Mouse (Mus musculus) megakaryocyte progenitor cell, adult 5-6 weeks (primary cell): ENCODE results near the gene Atp1b4. TPM values are rescaled to one million over a fixed set of nuclear protein-coding genes. Genes with fewer than 3 reads are reported as not detected.
"Not testable (repeated sequence)": the region's sequence is repeated elsewhere in the genome, so short reads cannot be mapped to it uniquely, and the experiment has no call there.

ENCODE experiments used
- ATAC-seq: replicated peaks from 2 replicates; pipeline ENCODE4 v1.8.0; 2016; ENCODE audit warnings: mild to moderate bottlenecking, moderate TSS enrichment, inconsistent platforms; ENCODE audit not compliant: poor library complexity
- total RNA-seq, 2 experiments: library from RNA; stranded (forward) in 1 of 2; stranded (reverse) in 1 of 2; fragments of 157-497, 149-512 nt in 1 of 2; fragments of 200-1000 nt in 1 of 2; gene quantifications; 2 replicates each; pipeline versions ENCODE4 v1.2.3 to v1.2.4; 2015 to 2017

Gene Atp1b4
- not detected in 2 replicates for total RNA-seq (2015)
- not detected in 2 replicates for total RNA-seq (2017)

DNA sequence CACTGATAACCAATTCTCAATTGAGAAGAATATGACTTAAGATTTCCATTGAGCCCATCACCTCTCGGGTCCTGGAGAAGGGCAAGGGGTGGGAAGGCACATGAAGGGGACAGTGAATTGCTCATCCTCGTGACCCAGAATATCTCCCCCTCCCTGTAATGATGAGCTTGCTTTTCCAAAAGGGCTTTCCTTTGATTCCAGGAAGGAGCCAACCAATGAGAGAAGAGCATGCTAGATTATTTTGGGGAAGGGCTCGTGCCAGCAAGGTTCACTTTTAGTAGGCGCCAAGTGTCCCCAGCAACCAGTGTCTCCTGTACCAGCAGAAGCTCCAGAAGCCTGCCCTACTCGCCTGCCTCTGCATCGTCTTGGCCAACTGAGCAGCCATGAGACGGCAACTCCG lies at the start of gene Atp1b4:
Gene Atp1b4, plus strand, starts transcription at position 301 of the 400 bp plus-strand sequence.
- no peak for ATAC-seq

GRCm38 (mm10) chrX:38308597-38308996 lies 7.4 kb upstream of the Atp1b4 start:
- no peak for ATAC-seq

GRCm38 (mm10) chrX:38311054-38311453 lies 4.9 kb upstream of the Atp1b4 start:
- ATAC-seq: no peak

- ATAC-seq: no peak
Observed at GRCm38 (mm10) chrX:38312910-38313625, 2.9 kb upstream of the Atp1b4 start.

- no peak for ATAC-seq
Observed at GRCm38 (mm10) chrX:38313626-38314210, 2.3 kb upstream of the Atp1b4 start.

GRCm38 (mm10) chrX:38330695-38331406 lies 14.9 kb downstream of the Atp1b4 start:
- ATAC-seq: no peak

DNA sequence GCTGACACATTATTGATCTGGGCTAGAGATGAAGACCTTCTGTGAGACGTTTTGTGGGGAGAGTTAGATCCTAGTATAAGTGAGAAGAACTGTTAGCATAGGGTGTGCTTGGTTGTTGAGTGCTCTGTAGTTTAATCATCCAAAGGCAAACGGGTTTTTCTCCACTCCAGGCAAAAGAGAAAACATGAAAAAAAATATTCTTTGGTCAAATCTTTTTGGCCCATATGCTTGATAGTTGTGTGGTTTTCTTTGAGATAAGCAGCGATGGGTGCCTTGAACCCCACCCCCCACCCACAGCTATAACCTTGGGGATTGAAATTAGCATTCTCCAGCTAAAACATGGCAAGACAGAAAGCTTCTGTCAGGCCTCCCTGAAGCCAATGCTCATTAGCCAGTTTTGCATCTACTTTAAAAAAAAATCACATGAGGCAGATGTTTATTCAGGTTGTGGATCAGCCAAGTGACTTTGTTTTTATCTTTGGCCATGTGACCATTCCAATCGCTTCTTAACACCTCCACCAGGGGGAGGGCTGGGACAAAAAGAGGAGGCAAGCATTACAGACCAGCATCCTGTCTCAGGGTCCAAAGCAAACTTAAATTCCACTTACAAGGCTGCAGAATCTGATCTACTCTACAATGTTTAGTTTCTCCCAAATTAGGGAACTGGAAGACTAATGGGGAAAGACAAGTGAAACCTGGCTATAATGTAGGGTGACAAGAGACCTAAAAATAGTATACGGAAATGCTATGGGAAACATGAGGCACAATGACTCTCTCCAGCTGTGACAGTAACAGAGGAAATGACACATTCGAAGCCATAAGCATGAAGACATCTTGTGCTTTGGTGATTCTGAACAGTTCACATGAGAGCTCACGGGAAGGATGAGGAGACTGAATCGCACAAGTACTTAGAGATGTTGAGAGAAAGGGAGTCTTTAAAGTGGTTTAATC lies 18.6 kb downstream of the Atp1b4 start:
- ATAC-seq: peak; percentile 95

DNA sequence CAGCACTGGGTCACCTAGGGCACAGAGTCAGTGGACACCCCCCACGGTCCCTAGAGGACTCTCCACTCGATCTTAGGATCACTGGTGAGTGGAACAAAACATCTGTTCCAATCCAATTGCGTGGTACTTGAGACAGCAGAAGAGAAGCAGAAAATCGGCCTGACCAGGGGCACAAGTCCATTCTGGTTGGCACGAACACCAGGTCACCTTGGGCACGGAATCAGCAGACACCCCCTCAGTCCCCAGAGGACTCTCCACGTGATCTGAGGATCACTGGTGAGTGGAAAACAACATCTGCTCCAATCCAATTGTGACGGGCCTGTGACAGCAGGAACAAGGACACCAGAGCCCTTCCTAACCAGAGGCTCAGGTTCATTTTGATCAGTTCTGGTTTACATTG lies 46.0 kb downstream of the Atp1b4 start:
- ATAC-seq: no peak

GRCm38 (mm10) chrX:38364621-38365020 lies 48.6 kb downstream of the Atp1b4 start:
- ATAC-seq: not testable (repeated sequence)

DNA sequence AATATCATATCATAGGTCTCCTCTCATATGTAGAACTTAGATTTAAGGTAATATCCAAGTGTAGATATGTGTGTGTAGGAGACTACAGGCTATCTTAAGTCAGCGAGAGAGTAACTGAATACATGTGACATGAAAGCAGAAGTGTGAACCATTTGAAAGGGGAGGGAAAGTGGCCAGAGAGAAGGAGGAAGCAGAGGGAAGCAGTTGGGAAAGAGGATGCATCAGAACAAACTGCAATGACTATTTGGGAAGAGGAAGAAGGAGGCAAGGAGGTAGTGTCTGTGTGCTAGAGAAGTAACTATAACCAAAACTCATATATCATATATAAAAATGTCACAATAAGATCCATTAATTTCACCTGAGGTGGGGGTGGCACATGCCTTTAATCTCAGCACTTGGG lies 57.2 kb downstream of the Atp1b4 start:
- ATAC-seq: peak; percentile 89

Other genes starting within 250 kb of the Atp1b4 start
- gene Rhox10, start 249.7 kb upstream of the Atp1b4 start, total RNA-seq (2015): not detected in 2 replicates
- not detected in 2 replicates for gene Rhox10, start 249.7 kb upstream of the Atp1b4 start, total RNA-seq (2017)
- not detected in 2 replicates for gene Rhox11, start 231.0 kb upstream of the Atp1b4 start, total RNA-seq (2015)
- not detected in 2 replicates for gene Rhox11, start 231.0 kb upstream of the Atp1b4 start, total RNA-seq (2017)
- gene Rhox12, start 205.3 kb upstream of the Atp1b4 start, total RNA-seq (2015): not detected in 2 replicates
- not detected in 2 replicates for gene Rhox12, start 205.3 kb upstream of the Atp1b4 start, total RNA-seq (2017)
- not detected in 2 replicates for gene Rhox13, start 195.0 kb upstream of the Atp1b4 start, total RNA-seq (2015)
- not detected in 2 replicates for gene Rhox13, start 195.0 kb upstream of the Atp1b4 start, total RNA-seq (2017)
- gene Zbtb33, start 126.4 kb upstream of the Atp1b4 start, total RNA-seq (2015): 27.1 and 31.2 TPM in 2 replicates
- 17.4 and 21.7 TPM in 2 replicates for gene Zbtb33, start 126.4 kb upstream of the Atp1b4 start, total RNA-seq (2017)
- not detected in 2 replicates for gene Tmem255a, start 63.7 kb upstream of the Atp1b4 start, total RNA-seq (2015)
- 0.07 and 0.21 TPM in 2 replicates for gene Tmem255a, start 63.7 kb upstream of the Atp1b4 start, total RNA-seq (2017)
- 262 and 283 TPM in 2 replicates for gene Lamp2, start 140.3 kb downstream of the Atp1b4 start, total RNA-seq (2015)
- 159 and 183 TPM in 2 replicates for gene Lamp2, start 140.3 kb downstream of the Atp1b4 start, total RNA-seq (2017)